Mouse (Mus musculus) erythroid progenitor cell, adult 5-6 weeks (primary cell): ENCODE data around the gene Trmt13. TPM values are rescaled to one million over a fixed set of nuclear protein-coding genes. Genes with fewer than 3 reads are reported as not detected.

Source experiments
- ATAC-seq: replicated peaks from 2 replicates; pipeline ENCODE4 v1.8.0; 2016; ENCODE audit warnings: moderate number of reproducible peaks, mild to moderate bottlenecking, moderate TSS enrichment, inconsistent platforms; ENCODE audit not compliant: poor library complexity, low FRiP score, severe bottlenecking
- total RNA-seq, 2 experiments: library from RNA; stranded (forward) in 1 of 2; stranded (reverse) in 1 of 2; fragments of 150-400 nt in 1 of 2; fragments of 186-747, 209-891 nt in 1 of 2; gene quantifications; 2 replicates each; pipeline versions ENCODE4 v1.2.3 to v1.2.4; 2015 to 2017; ENCODE audit warnings: low replicate concordance in 2 of 2

Gene Trmt13
- total RNA-seq, 2 experiments from 2014 or later: 4.2 to 22.0 TPM

DNA sequence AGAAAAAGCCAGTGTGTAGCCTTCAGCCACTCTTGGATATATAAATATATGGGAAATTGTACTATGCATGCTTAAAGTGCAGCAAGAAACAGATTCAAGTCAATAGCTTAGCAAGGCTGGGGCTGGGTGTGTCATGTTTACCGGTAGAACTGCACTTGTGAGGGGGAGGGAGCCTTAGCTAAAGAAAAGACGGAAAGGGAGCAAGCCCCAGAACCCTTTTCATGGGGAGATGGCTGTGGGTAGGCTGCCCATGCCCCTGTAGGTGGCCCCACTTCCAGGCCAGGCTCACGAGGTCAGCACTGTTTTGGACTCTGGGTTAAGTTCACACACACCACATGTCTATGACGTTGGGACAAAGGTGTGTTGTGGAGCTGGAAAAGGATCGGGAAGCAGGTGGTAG is 21.4 kb upstream of the Trmt13 start:
- no peak for ATAC-seq

DNA sequence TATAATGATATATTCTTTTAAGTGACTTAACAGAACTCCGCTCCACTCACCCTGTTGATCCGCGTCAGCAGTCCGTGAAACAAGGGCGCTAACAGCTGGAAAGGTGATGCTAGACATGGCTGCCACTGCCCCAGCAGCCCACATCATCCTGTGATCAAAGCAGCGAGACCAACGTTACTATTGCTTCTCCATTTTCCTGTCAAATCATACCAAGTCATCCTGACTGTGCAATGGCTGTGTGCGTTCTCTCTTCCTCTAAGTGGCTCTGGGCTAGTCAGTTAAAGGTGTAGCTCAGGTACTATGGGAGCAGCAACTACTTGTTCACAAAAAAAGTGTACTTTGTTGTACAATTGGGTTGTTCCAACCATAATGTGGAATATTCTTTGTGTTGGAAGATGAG is 20.5 kb upstream of the Trmt13 start:
- ATAC-seq: no peak

DNA sequence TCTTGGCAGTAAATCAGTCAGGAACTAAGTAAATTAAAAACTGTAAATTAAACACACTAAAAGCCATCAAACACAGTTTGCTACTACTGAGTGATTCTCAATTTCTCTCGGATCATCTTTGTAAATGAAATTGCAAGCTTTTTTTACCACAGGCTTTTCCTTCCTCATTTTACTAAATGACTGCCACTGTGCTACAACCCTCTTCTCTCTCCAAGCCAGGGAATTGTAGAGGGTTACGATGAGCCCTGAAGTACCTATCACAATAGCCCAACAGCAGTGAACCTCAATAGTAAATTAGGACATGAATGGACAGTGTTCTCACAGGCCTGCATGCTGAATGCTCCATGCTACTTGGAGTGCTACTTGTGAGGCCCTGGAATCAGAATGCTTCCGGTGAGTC is 19.7 kb upstream of the Trmt13 start:
- ATAC-seq: no peak

DNA sequence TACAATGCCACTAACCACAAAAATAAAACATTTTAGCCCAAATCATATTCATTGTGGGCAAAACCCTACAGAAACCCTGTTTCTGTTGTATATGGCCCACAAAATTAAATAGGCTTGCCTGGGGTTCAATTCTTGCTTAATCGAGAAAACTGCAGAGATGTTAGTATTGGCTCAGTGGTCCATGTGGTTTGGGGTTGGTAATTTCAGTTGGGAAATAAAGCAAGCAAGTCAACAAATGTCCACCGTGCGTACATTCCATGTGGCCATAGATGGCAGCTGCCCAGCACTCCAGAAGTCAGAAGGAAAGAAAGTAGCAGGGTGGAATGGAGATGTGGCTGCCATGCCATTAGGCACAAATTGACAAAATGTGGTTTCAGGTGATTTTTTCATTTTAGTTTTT is 18.6 kb upstream of the Trmt13 start:
- no peak for ATAC-seq

DNA sequence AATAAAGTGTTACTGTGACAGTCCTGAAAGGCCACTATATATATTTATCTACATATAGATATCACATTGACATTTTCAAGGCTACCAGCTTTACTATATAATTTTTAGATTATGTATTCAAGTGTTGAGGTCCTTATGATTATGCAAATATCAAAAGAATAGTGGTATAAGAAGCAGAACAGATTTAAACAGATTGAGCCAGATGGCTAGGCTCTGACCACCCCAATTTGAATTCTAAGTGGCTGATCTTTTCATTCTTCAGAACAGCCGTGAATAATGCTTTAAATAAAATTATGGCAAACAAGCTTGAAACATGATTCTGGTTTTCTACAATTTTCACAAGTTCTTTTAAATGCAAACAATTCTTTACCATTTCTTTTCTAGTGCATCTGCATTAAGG is 17.1 kb upstream of the Trmt13 start:
- no peak for ATAC-seq

DNA sequence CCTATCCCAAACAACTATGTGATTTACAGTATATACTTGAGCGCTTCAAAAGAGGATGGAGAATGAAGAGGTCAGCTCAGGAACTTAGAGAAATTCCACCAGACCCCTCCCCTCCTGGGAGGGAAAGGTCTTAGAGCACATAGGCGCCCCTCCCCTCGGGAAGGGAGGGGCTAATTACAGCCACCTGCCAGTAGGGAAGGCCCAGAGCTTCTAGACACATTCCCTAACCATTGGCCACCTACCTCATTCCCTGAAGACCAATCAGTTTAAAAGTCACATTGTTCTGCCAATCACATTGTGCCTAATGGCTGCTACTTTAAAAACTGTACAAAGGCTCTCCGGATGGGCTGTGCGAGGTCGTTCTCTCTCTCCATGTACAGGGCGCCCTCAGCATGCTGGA is 8.3 kb upstream of the Trmt13 start:
- ATAC-seq: no peak

DNA sequence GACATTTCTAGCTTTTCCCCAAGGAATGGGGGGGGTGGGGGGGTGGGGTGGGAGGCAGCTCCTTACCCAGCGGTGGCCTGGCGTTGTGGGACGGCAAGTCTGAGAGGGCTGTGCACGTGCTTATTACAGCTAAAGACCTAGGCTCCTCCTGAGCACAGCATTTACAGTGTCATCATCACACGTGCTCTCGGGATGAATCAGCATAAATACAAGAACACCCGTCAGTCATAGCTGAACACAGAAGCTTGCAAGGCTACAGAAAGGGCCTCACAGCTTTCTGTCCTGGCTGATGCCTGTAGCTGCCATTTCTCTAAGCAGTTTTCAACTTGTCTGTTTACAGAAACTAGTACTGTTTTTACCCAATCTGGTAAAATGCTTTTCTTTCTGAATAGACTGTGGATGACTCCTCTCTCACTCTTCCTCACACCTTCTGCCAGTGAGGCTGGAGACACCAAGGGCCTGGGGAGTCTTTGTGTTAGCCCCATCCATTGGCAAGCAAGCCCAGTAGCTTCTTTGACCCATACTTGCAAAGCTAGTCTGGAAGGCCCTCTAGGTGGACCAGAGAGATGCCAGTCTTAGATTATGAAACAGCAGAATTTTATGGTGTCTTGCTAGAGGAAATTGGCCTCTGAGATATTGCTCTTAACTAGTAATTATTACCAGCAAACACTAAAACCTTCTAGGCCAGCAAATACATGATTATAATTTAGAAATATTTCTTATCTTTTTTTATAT is 6.4 kb upstream of the Trmt13 start:
- peak; percentile 84 for ATAC-seq

DNA sequence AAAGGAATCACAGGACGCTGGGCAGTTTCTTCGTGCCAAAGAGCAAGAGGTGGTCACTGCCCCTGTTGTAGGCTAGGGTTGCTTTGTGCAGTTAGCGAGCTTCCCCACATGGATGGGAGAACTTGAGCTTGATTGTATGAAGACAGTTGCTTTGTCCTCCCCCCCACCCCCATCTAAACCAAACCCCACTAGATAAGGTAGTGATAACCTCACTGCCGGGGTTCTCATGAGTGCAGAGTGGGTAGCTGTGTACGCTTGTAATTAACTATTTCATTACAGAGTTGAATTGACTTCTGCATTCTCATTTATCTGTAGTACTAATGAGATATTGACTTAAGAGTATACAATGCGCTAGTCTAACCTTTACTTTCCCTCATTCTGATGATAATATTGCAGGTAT is 4.5 kb upstream of the Trmt13 start:
- ATAC-seq: no peak

DNA sequence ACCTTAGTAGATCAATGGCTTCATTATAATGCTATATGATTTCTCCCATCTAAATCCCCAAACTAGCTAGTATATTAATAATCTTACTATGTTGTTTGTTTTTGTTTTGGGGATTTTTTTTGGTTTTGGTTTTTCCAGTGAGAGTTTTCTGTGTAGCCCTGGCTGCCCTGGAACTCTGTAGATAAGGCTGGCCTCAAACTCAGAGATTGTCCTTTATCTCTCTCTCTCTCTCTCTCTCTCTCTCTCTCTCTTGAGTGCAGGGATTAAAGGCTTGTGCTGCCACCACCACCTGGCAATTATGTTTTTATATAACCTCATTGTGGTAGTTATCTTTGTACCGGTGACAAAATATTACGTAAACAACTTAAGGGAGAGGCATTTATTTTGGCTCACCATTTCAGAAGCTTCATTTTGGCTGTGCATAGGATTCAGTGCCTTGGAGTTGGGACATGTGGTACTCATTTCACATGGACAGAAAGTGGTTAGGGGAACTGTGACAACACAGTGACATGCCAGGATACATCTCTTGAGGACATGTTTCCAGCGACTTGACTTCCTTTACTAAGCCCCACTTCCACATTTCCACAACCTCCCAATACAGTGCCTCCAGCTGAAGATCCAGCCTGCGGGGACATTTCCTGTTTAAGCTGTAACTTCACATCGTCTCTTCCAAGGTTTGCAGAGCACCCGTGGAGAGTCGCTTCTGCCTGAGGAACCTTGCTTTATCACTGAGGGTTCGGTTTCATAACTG is 1.1 kb upstream of the Trmt13 start:
- ATAC-seq: no peak

DNA sequence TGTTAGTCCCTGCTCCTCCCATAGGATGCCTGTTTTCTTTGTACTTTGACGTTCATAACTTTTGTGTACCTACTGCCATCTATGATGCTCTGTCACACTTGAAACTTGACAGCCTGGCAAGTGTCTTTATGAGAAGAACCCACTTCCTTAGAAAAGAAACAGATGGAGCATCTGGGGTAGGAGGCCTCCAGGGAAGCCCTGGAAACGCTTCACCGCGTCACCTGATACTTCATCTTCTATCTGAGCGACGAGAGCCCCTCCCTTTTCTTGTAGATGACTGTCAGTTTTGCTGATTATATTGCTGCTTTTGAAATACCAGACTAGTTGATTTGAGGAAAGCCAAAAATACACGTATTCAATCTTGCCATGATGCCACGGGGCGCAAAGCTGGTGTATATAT is 9.8 kb downstream of the Trmt13 start:
- no peak for ATAC-seq

DNA sequence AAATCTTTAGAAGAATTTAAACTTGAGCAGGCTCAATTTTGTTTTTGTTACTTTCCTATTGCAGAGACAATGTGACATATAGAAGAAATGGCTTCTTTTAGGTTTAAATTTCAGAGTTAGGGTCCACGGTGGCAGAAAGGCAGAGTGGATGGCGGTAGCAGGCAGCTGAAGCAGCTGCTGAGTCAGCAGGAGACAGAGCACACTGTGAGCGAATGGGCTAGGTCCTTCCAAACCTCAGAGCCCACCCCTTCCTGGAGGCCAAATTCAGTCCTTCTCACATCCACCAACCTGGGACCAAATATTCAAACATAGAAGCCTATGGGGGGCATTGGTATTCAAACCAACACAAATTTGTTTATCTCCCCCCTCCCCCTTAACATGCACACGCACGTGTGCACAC is 12.6 kb downstream of the Trmt13 start:
- ATAC-seq: no peak

DNA sequence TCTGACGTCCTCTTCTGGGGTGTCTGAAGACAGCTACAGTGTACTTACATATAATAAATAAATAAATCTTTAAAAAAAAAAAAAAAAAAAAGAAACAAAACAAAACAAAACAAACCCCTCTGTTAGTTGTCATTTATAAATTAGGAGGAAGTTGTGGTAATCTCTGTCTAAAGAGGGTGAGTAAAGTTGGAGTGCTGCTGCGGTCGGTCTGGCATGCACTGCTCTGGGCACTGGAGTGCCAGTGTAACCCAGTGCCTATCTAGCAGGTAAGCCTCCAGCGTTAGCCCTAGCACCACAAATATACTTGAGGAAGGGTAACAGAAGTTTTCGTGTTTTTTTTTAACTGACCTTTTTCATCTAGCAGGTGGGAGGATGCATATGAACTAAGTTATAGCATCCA is 13.4 kb downstream of the Trmt13 start:
- ATAC-seq: no peak

DNA sequence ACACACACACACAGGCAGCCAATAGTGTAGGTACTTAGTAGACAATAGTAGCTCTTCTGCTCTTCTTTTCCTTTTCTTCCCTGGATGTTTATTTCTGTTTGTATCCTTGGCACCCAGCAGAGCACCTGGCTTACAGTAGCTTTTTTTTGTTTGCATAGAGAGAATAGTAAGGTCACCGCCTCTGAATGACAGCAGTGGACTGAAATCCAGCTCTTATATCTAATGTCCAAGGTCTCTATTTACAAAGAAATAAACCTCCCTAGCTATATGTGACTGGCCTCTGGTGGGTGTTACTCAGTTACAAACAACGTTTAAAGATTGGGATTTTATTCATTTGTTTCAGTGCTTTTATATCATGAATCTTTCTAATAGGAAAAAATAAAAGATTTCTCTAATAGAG is 14.7 kb downstream of the Trmt13 start:
- ATAC-seq: no peak

DNA sequence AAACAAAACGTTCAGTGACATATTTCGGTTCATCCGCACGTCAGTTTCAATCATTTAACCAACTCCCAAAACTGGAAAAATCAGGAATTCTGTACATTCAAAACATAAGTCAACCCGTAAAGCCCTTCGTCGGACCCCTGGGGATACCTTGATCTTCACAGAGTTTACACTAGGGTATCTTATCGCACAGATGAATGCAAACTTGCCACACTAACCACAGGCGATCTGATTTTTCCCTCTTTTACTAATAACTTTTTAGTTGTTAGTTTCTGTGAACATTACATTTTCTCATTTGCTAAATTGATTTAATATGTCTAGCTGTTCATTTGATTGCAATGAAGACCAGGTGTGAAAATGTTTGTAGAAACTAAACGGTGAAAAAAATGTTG is 18.8 kb downstream of the Trmt13 start:
- ATAC-seq: no peak

DNA sequence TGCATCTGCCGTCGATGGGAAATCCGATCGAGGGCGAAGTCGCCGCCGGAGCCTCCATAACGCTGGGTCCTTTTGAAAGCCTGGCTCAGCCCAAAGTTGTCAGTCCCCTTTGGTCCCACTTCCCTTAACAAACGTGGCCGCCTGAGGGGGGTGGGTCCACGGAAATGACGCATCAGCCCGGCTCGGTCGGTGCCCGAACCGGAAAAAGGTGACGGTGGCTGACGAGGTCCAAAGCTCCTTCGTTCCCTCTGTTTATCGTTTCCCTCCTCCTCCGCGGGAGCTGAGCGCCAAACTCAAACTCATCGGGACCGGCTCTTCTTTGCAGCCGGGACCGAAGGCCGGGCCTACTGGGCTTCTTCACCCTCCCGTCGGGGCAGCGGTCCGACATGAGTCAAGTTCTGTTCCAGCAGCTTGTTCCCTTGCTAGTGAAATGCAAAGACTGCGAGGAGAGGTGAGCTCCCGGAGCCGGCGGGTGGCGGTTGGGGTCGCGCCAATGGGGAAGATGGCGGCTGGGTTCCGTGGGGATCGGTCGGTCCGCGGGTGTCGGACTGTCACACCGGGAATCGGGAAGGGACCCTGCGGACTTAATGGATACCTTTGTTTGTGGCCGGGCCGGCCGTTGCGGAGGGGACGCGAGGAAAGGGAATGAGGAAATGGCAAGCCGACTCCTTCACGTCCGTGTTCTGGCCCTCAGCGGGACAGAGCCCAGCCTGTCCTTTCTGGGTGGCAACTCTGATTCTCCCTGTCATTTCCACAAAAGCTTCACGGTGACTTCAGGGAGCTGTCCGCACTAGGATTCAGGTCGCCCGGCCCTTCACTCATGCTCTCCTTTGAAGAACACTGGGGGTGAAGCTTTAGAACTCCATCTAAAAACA is 19.4 kb downstream of the Trmt13 start, which contains the start of gene Sass6:
Sass6 (plus strand) TSS at position 255 of the 875 bp plus-strand sequence.
- ATAC-seq: peak; percentile 94

DNA sequence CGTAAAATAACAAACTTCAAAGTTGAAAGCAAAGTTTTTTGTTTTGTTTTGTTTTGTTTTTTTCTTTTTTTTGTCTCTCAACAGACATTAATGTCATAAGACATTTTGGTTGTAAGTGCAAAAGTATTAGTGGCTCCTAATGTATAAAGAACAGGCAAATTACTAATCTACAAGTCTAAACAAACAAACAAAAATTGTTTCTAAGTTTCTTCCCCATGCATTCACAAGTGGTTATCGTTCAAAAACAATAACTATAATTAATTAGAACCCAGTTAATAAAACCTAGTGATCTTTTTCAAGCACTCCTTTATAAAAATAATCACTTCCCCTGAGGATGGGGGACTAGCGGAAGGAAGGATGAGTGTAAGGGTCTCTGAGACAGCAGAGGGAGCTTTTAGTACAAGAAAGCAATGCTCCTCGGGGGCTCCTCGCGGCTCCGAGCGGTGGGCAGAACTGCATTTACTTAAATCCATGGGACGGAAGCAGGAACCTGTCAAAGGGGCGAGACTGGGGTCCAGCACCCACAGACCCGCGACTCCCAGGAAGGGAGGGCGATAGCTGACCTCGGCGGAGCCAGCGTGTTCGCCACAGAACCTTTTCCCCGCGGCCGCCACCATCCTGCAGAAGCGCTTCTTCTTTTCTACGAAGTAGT is 20.2 kb downstream of the Trmt13 start:
- ATAC-seq: peak; percentile 64

DNA sequence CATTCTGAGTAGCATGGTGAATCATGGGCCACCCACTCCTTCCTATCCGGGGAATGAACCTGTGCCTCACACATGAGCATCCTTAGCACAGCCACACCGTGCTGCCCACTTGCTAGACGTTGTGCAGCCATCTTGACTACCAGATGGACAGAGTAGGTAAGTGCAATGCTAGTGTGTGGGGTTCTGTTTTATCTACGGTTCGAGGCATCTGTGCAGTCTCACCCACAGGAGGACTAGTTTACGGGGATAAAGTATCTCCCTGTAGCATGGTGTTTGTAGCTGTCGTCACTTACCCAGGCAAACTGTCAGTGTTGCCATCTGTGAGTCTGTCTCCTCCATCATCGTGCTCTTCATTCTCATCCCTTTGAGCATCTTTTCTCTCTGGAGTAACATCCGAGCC is 32.2 kb downstream of the Trmt13 start:
- no peak for ATAC-seq

DNA sequence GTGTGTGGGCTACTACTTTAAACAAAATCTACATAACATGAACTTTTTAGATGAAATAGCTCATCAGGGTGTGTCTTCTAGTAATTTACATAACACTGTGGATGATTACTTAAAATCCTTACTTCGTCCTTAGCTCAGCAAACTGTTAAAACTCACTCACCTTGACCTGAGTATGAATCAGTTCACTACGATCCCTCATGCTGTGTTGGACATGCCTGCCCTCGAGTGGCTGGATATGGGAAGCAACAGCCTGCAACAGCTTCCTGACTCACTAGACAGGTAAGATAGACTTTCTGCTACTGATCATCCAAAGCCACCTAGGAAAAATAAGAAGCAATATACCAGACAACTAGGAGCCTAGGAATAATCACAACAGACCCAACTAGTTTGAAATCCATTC is 37.1 kb downstream of the Trmt13 start:
- ATAC-seq: 0 out of 2 replicates have a peak, but pooled peaks have one; percentile 19

DNA sequence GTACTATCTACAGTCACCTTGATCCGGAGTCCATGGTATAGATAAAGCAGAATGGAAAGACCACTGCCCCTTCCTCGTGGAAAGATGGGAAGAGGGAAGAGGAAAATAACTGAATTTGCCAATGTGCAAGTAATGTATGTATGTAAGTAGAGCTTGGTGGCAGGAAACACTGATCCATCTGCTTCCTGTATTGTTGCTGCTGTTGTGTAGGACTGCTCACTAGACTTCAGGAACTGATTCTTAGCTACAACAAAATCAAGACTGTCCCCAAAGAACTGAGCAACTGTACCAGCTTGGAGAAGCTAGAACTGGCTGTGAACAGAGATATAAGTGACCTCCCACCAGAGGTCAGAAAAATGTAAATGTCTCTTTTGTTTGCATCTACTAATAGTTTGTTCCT is 43.8 kb downstream of the Trmt13 start:
- ATAC-seq: no peak

DNA sequence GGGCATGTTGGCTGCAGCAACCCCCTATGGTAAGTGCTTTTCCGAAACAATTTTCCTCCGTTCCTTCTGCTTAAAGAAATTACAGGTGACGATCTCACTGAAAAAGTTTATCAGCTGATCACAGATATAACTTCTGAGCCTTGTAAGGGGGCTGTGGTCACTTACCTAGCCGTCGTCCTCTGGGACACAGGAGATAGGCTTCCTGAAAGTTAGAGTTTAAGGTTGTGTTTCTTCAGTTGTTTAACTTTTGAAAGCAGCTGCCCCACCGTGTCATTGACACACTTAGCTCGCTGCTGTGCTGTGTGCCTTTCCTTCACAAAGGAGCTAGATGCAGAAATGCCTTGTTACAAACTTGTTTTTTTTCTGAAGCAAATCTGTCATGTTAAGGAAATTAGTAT is 51.3 kb downstream of the Trmt13 start:
- peak; percentile 55 for ATAC-seq
